Mouse (Mus musculus) central nervous system, embryonic 11.5 days (tissue): ENCODE results near the gene Tdrd12. TPM values are rescaled to one million over a fixed set of nuclear protein-coding genes. Genes with fewer than 3 reads are reported as not detected.

ENCODE experiments used
- polyA plus RNA-seq: library from polyadenylated mRNA; depleted of rRNA; stranded (reverse); fragments of >200 nt; gene quantifications from 2 replicates; pipeline ENCODE4 v1.2.3, GENCODE M21; 2012; rRNA removed

Gene Tdrd12
- 0.11 TPM in 1 of 2 replicates, not detected in the other for polyA plus RNA-seq

DNA sequence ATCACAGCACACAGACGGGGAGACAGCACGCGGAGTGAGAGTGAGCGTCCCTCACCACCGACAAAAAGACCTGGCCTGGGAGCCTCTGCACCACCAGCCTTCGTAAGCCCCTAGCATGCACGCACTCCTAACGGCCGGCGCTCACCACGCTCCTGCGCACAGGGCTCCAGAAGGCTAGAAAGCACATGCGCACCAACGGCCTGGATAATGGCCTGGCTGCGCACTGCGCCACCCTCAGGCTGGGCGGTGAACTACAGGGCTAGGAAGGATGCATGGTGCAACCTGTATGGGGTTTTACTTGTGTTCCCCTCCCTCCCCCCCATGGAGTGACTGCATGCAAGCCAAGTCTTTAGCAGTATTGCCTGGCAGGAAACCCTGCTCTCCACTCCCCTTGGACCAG, at the start of gene Tdrd12:
TSS of gene Tdrd12 (minus strand) at position 184 of the 400 bp plus-strand sequence.

DNA sequence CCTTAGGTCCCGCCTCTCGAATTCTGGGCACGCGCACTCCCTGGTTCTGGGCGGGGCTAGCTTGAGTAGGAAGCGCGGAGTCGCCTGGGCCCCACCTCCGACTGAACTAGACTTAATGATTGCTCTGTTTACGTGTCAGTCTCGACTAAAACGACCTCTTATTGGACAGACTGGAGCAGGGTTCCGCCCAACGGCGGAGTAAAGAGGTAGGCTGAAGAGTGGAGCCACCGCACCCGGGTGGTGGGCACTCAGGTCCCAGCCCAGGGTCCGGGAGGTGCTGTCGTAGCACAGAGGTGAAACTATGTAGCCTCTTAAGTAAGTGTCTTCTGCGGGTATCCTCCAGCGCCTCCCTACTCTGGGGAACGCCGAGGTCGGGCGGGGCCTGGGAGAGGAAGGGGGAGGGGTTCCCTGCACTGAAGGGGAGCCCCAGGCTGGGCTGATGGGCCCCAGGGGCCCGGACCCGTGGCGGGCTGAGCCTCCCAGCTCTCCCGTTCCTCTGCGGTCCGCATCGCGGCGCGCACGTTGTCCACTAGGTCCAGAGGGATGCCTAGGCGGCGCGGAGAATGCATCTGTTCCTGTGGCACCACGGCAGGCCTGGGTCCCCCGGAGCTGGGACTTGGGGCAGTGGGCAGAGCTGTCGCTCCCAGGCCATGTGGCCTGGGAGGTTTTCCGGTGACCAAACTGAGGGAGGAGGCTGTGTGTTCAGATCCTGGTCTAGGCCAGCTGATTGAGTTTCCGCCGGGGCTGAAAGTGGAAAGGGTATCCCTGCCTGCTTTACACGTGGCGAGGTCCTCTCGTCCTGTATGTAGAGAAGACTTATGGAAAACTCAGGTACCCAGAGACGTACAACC, 48.7 kb upstream of the Tdrd12 start, which contains the start of gene Ankrd27:
TSS of gene Ankrd27 (plus strand) at position 190 of the 851 bp plus-strand sequence.

DNA sequence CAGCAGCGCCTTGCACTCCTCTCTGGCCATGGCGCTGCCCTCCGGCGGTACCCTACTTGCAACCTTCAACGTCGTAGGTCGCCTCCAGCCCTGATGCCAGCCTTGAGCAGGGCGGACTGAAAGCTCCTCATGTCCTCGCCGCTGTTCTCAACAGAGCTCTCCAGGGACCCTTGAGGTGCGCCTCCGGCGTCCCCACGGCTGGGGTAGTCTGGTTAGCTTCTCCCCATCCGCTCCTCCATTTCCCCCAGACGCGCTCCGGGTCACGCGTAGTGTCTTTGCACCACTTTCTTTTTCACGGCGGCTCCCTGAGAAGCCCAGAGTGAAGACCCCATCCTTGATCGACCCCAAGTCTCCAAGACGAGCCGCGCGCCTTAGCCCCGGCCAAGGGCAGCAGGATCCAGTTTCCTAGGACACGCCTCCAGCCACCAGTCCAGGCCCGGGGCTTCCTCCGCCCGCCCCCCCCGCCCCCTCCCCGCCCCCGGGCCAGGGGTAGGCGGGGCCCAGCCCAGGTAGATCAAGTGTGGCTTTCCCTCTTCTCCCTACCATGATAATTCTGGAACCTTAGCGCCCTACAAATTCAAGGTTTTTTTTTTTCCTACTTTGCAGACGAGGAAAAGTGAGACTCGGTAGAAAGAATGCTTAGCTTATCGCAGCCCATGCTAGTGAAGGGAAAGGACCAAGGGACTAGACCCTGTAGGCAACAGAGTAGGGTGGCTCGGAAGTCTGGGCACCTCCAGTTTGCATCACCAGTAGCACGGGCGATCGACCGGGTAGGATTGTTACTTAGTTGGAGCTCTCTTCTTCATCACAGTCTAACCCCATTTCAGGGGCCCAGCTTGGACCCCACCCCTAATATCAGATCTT, 47.9 kb upstream of the Tdrd12 start, which contains the start of gene Rgs9bp:
TSS of gene Rgs9bp (minus strand) at position 392 of the 864 bp plus-strand sequence.

DNA sequence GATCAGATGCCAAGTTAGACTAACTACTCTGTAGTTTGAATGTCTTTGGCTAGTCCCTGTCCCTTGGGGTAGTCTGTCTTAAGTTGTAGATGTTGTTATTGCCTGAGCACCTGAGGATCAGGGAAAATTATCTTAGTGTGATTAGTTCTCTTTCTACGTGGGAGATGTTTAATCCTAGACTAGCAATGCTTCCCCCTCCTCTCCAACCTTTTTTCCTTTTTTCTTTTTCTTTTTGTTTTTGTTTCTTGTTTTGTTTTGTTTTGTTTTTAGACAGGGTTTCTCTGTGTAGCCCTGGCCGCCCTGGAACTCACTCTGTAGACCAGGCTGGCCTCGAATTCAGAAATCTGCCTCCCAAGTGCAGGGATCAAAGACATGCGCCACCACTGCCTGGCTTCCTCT, 18.7 kb upstream of the Tdrd12 start, which contains the start of gene Nudt19:
TSS of gene Nudt19 (minus strand) at position 100 of the 399 bp plus-strand sequence.

DNA sequence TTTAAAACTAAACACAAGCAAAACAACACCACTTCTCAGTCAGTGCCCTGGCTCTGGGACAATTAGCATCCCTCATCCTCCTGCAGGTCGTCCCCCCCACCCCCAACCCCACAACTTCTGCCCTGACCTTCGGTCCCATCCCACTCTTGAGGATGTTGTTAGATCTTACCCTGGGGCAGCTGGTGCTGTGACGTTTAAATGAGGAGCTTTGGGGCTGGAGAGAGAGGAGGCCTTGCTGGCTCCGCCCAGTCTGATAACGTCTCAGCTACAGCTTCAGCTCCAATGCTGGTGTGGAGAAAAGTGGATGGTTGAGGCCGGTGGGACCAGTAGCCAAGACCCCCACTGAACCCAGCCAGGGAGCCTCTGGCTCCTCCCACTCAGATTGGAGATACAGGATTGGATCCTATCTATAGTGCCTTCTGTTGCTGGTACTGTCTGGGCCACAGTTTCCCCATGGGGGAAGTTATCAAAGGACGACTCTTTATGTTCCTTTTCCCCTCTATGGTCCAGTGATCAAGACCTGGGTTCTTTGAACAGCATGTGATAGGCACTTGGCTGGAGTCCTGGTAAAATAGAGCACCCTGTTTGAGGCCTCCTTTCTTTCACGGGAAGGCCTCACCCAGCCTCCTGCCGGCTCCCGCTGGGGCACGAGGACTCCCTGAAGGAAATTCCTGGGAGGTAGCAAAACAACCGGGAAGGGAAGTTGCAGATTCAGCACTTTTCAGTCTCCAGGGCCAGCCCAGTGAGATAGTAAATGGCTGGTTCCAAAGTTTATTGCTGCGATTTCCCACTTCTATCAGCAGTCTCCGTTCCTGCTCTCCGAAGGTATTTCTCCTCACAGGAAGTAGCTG, 89.3 kb downstream of the Tdrd12 start, which contains the start of gene Slc7a9:
TSS of gene Slc7a9 (plus strand) at position 801 of the 851 bp plus-strand sequence.

Other genes with a start within 250 kb of the Tdrd12 start
- gene Gpatch1, start 219.3 kb downstream of the Tdrd12 start, polyA plus RNA-seq: 12.8 and 17.5 TPM in 2 replicates
- 1.8 and 2.3 TPM in 2 replicates for gene Rhpn2, start 203.6 kb downstream of the Tdrd12 start, polyA plus RNA-seq
- 7.8 and 8.8 TPM in 2 replicates for gene Faap24, start 140.9 kb downstream of the Tdrd12 start, polyA plus RNA-seq
- 47.0 and 88.6 TPM in 2 replicates for gene Cep89, start 140.7 kb downstream of the Tdrd12 start, polyA plus RNA-seq
- 0.37 and 0.93 TPM in 2 replicates for gene Slc7a9, start 88.9 kb downstream of the Tdrd12 start, polyA plus RNA-seq
- gene Nudt19, start 18.6 kb upstream of the Tdrd12 start, polyA plus RNA-seq: 26.7 and 34.5 TPM in 2 replicates
- 0.37 and 0.43 TPM in 2 replicates for gene Rgs9bp, start 47.8 kb upstream of the Tdrd12 start, polyA plus RNA-seq
- 30.1 and 31.7 TPM in 2 replicates for gene Ankrd27, start 48.5 kb upstream of the Tdrd12 start, polyA plus RNA-seq
- 247 and 309 TPM in 2 replicates for gene Pdcd5, start 109.8 kb upstream of the Tdrd12 start, polyA plus RNA-seq
- 20.6 and 47.9 TPM in 2 replicates for gene Dpy19l3, start 216.7 kb upstream of the Tdrd12 start, polyA plus RNA-seq